Mouse (Mus musculus): ENCODE results near the gene Fto. TPM values are rescaled to one million over a fixed set of nuclear protein-coding genes. Genes with fewer than 3 reads are reported as not detected.

Gene Fto
- polyA plus RNA-seq, 1 experiment from 2014 or later, result 151 TPM

- Histone ChIP-seq H3K9me3 (ENCODE audit: control insufficient read depth, low read length) (no peaks in the 10 kb centered on the region), H3K27ac (ENCODE audit: low read depth, low read length) (no peak overlapping the region), H3K27me3 (replicated peaks; ENCODE audit: control insufficient read depth, insufficient read depth, low read length) (peaks cover 10% of the 10 kb centered on the region), H3K4me2 (ENCODE audit: low read length) (peak overlapping the region; percentile 22), H3K4me3 (ENCODE audit: low read length) (no peak overlapping the region), H3K36me3 (ENCODE audit: control insufficient read depth, insufficient read depth, low read length) (no peaks in the 10 kb centered on the region), H3K4me1 (ENCODE audit: control insufficient read depth, insufficient read depth, low read depth, low read length) (peaks cover 32% of the 10 kb centered on the region), H3K9ac (ENCODE audit: low read depth, low read length) (no peak overlapping the region)
- peak; percentile 52; the same call in 1 of the 2 replicates for ATAC-seq
- 24% methylated on average over 14 of the region's 14 CpGs for WGBS
Measured at GRCm38 (mm10) chr8:91629594-91629993, 316.3 kb downstream of the Fto start.

- H3K9ac ChIP-seq (ENCODE audit: low read depth, low read length), result no peak overlapping the region
- no peaks in the 10 kb centered on the region for H3K36me3 ChIP-seq (ENCODE audit: control insufficient read depth, insufficient read depth, low read length)
- H3K4me1 ChIP-seq (ENCODE audit: control insufficient read depth, insufficient read depth, low read depth, low read length), result peaks cover 26% of the 10 kb centered on the region
- peaks cover 10% of the 10 kb centered on the region for H3K27me3 ChIP-seq (replicated peaks; ENCODE audit: control insufficient read depth, insufficient read depth, low read length)
- H3K4me2 ChIP-seq (ENCODE audit: low read length), result no peak overlapping the region
- no peak for ATAC-seq
- no peak overlapping the region for H3K27ac ChIP-seq (ENCODE audit: low read depth, low read length)
- no peak overlapping the region for H3K4me3 ChIP-seq (ENCODE audit: low read length)
- 45% methylated on average over 16 of the region's 16 CpGs for WGBS
- H3K9me3 ChIP-seq (ENCODE audit: control insufficient read depth, low read length), result no peaks in the 10 kb centered on the region
Measured at GRCm38 (mm10) chr8:91630320-91631033, 317.2 kb downstream of the Fto start.

DNA sequence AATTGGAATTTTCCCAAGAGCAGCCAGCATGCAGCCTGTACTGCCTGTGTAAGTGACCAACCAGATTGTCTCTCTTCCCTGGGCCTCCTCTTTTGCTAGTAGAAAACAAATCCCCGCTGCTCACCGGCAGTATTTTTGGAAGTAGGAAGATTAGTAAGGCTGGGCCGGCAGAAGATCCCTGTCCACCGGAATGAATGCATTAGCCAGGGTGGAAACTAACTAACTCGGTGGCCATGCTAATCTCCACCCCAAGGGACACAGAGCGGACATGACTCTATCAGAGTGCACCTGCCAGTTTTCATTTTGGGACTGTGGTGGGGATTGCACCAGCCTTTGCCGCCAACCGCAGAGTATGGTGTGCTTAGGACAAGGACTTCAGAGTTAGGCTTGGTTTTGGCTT, 319.1 kb downstream of the Fto start:
- H3K36me3 ChIP-seq (ENCODE audit: control insufficient read depth, insufficient read depth, low read length), result no peaks in the 10 kb centered on the region
- H3K27ac ChIP-seq (ENCODE audit: low read depth, low read length), result no peak overlapping the region
- H3K27me3 ChIP-seq (replicated peaks; ENCODE audit: control insufficient read depth, insufficient read depth, low read length), result peaks cover 10% of the 10 kb centered on the region
- no peak for ATAC-seq
- 69% methylated on average over 8 of the region's 8 CpGs for WGBS
- H3K9me3 ChIP-seq (ENCODE audit: control insufficient read depth, low read length), result no peaks in the 10 kb centered on the region
- H3K9ac ChIP-seq (ENCODE audit: low read depth, low read length), result no peak overlapping the region
- H3K4me1 ChIP-seq (ENCODE audit: control insufficient read depth, insufficient read depth, low read depth, low read length), result peaks cover 20% of the 10 kb centered on the region
- H3K4me3 ChIP-seq (ENCODE audit: low read length), result no peak overlapping the region
- H3K4me2 ChIP-seq (ENCODE audit: low read length), result no peak overlapping the region

DNA sequence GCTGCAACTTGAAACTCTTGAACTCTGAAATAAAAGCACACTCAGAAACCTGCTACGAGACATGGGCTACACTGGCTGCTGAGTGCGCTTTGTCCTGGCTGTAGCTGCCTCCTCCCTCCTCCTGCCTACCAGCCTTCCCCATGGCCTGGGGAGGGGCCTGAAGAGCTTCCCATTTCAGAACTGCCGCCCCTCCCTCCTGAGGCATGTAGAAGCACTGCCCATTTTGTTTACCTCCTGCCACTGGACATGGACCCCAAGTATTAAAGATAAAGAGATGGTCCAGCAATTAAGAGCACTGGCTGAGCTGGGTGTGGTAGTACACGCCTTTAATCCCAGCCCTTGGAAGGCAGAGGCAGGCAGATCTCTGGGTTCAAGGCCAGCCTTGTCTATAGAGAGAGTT, 322.1 kb downstream of the Fto start:
- Histone ChIP-seq H3K27me3 (replicated peaks; ENCODE audit: control insufficient read depth, insufficient read depth, low read length) (no peaks in the 10 kb centered on the region; the same call in 1 of the 2 replicates), H3K4me2 (ENCODE audit: low read length) (no peak overlapping the region), H3K9ac (ENCODE audit: low read depth, low read length) (no peak overlapping the region), H3K9me3 (ENCODE audit: control insufficient read depth, low read length) (no peaks in the 10 kb centered on the region), H3K36me3 (ENCODE audit: control insufficient read depth, insufficient read depth, low read length) (no peaks in the 10 kb centered on the region), H3K4me1 (ENCODE audit: control insufficient read depth, insufficient read depth, low read depth, low read length) (peaks cover 9% of the 10 kb centered on the region; the same call in 1 of the 2 replicates), H3K4me3 (ENCODE audit: low read length) (no peak overlapping the region), H3K27ac (ENCODE audit: low read depth, low read length) (no peak overlapping the region)
- WGBS, result 92% methylated on average over 4 of the region's 4 CpGs
- ATAC-seq, result no peak

DNA sequence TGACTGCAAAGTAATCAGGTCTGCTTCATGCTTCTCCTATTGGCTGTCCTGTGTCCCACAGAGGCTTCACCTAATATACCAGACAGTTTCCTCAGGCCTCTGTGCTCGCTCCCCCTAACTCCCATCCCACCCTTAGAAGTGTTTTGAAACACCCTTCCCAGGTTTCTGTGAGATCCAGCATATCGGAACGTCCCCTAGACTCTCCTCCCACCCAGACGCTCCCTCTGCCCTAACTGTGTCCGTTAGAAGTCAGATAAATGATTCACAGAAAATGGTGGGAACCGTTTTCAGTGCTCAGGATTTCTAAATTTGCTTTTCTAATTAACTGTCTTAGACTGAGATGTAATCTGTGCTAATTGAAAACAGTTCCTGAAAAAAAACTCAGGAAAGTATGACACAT, 323.6 kb downstream of the Fto start:
- no peak overlapping the region for H3K9ac ChIP-seq (ENCODE audit: low read depth, low read length)
- H3K4me3 ChIP-seq (ENCODE audit: low read length), result no peak overlapping the region
- no peaks in the 10 kb centered on the region; the same call in 1 of the 2 replicates for H3K27me3 ChIP-seq (replicated peaks; ENCODE audit: control insufficient read depth, insufficient read depth, low read length)
- 0 out of 2 replicates have a peak, but pooled peaks cover 2% of the 10 kb centered on the region for H3K4me1 ChIP-seq (ENCODE audit: control insufficient read depth, insufficient read depth, low read depth, low read length)
- WGBS, result 80% methylated on average over 6 of the region's 6 CpGs
- no peaks in the 10 kb centered on the region for H3K9me3 ChIP-seq (ENCODE audit: control insufficient read depth, low read length)
- H3K36me3 ChIP-seq (ENCODE audit: control insufficient read depth, insufficient read depth, low read length), result no peaks in the 10 kb centered on the region
- no peak for ATAC-seq
- no peak overlapping the region for H3K27ac ChIP-seq (ENCODE audit: low read depth, low read length)
- H3K4me2 ChIP-seq (ENCODE audit: low read length), result no peak overlapping the region

GRCm38 (mm10) chr8:91637684-91638083, 324.4 kb downstream of the Fto start:
- Histone ChIP-seq H3K4me2 (ENCODE audit: low read length) (no peak overlapping the region), H3K27ac (ENCODE audit: low read depth, low read length) (no peak overlapping the region), H3K9me3 (ENCODE audit: control insufficient read depth, low read length) (no peaks in the 10 kb centered on the region), H3K4me3 (ENCODE audit: low read length) (no peak overlapping the region), H3K27me3 (replicated peaks; ENCODE audit: control insufficient read depth, insufficient read depth, low read length) (no peaks in the 10 kb centered on the region; the same call in 1 of the 2 replicates), H3K4me1 (ENCODE audit: control insufficient read depth, insufficient read depth, low read depth, low read length) (no peaks in the 10 kb centered on the region), H3K9ac (ENCODE audit: low read depth, low read length) (no peak overlapping the region), H3K36me3 (ENCODE audit: control insufficient read depth, insufficient read depth, low read length) (no peaks in the 10 kb centered on the region)
- 75% methylated on average over 9 of the region's 9 CpGs for WGBS
- ATAC-seq, result no peak

DNA sequence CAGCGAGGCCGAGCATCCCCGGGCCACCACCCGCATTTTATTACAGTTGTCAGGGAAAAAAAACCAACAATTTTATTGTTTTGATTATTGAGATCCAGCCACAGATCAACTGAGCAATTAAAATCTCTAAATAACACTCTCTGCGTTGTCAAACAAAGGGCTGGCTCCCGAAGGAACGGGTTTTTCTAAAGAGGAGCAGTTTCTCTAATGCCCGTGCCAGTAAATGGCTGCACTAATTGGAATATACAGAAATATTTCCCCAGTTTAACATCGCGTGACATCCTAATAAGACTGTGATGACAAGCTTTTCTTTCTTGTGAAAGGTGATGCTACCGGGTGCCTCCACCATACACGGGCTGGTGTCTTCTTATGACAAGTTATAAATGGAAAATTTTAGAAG, 324.9 kb downstream of the Fto start:
- Histone ChIP-seq H3K4me2 (ENCODE audit: low read length) (no peak overlapping the region), H3K36me3 (ENCODE audit: control insufficient read depth, insufficient read depth, low read length) (no peaks in the 10 kb centered on the region), H3K27ac (ENCODE audit: low read depth, low read length) (no peak overlapping the region), H3K9me3 (ENCODE audit: control insufficient read depth, low read length) (no peaks in the 10 kb centered on the region), H3K27me3 (replicated peaks; ENCODE audit: control insufficient read depth, insufficient read depth, low read length) (no peaks in the 10 kb centered on the region), H3K4me3 (ENCODE audit: low read length) (no peak overlapping the region), H3K9ac (ENCODE audit: low read depth, low read length) (no peak overlapping the region), H3K4me1 (ENCODE audit: control insufficient read depth, insufficient read depth, low read depth, low read length) (no peaks in the 10 kb centered on the region)
- 48% methylated on average over 12 of the region's 12 CpGs for WGBS
- ATAC-seq, result no peak

DNA sequence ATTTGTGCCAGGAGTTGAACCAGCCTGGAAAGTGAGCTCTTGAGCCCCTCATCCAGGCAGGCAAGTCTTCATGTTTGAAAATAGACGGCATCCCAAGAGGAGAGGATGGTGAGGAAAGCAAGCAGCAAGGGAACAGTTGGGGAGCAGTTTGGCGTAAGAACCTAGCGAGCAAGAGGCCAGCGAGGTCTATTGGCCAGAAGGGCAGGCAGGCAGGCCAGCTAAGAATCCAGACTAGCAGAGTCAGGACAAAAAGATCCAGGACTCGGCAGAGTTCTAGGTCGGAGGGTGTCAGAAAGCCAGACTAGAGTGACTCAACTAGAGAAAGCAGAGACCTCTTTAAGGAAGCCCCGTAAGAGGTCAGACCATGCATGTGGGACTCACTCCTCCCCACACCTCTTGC, 327.1 kb downstream of the Fto start:
- Histone ChIP-seq H3K4me2 (ENCODE audit: low read length) (no peak overlapping the region), H3K4me3 (ENCODE audit: low read length) (no peak overlapping the region), H3K36me3 (ENCODE audit: control insufficient read depth, insufficient read depth, low read length) (no peaks in the 10 kb centered on the region), H3K4me1 (ENCODE audit: control insufficient read depth, insufficient read depth, low read depth, low read length) (peaks cover under 1% of the 10 kb centered on the region; the same call in 1 of the 2 replicates), H3K9ac (ENCODE audit: low read depth, low read length) (no peak overlapping the region), H3K27me3 (replicated peaks; ENCODE audit: control insufficient read depth, insufficient read depth, low read length) (no peaks in the 10 kb centered on the region), H3K27ac (ENCODE audit: low read depth, low read length) (no peak overlapping the region), H3K9me3 (ENCODE audit: control insufficient read depth, low read length) (no peaks in the 10 kb centered on the region)
- WGBS, result 74% methylated on average over 7 of the region's 7 CpGs
- ATAC-seq, result no peak

GRCm38 (mm10) chr8:91645484-91645883, 332.2 kb downstream of the Fto start:
- peaks cover 2% of the 10 kb centered on the region for H3K4me1 ChIP-seq (ENCODE audit: control insufficient read depth, insufficient read depth, low read depth, low read length)
- H3K9me3 ChIP-seq (ENCODE audit: control insufficient read depth, low read length), result no peaks in the 10 kb centered on the region
- H3K27ac ChIP-seq (ENCODE audit: low read depth, low read length), result no peak overlapping the region
- no peak overlapping the region for H3K4me2 ChIP-seq (ENCODE audit: low read length)
- no peak; the same call in 1 of the 2 replicates for ATAC-seq
- whole genome bisulfite sequencing, result 41% methylated on average over 2 of the region's 2 CpGs
- H3K4me3 ChIP-seq (ENCODE audit: low read length), result no peak overlapping the region
- H3K27me3 ChIP-seq (replicated peaks; ENCODE audit: control insufficient read depth, insufficient read depth, low read length), result no peaks in the 10 kb centered on the region; the same call in 1 of the 2 replicates
- H3K9ac ChIP-seq (ENCODE audit: low read depth, low read length), result no peak overlapping the region
- H3K36me3 ChIP-seq (ENCODE audit: control insufficient read depth, insufficient read depth, low read length), result no peaks in the 10 kb centered on the region

All from hindbrain, embryonic 16.5 days (tissue).